Mouse (Mus musculus): Measurements from ENCODE around the gene Lmntd1. TPM values are rescaled to one million over a fixed set of nuclear protein-coding genes. Genes with fewer than 3 reads are reported as not detected.

Gene Lmntd1
- polyA plus RNA-seq, 1 experiment from 2014 or later = 3.0 TPM

GRCm38 (mm10) chr6:145378689-145379088 is 235.4 kb downstream of the Lmntd1 start:
- WGBS = 61% methylated on average over 4 of the region's 4 CpGs
- DNase-seq (ENCODE audit: low spot score) = no peak
- no peak overlapping the region for H3K27ac ChIP-seq
- no peaks in the 10 kb centered on the region for H3K36me3 ChIP-seq (ENCODE audit: insufficient read depth, low read length)
- H3K4me2 ChIP-seq (ENCODE audit: low read length) = no peak overlapping the region
- ATAC-seq (replicated peaks; ENCODE audit: low FRiP score, low read depth) = no peak
- H3K4me1 ChIP-seq (replicated peaks; ENCODE audit: insufficient read depth, low read length) = no peaks in the 10 kb centered on the region; the same call in 1 of the 2 replicates
- no peak for TF ChIP-seq CTCF (IDR thresholded peaks at IDR 0.05; ENCODE audit: low read depth)
- H3K9ac ChIP-seq (ENCODE audit: low read depth, low read length) = no peak overlapping the region
- no peaks in the 10 kb centered on the region for H3K9me3 ChIP-seq (replicated peaks; ENCODE audit: low read length)
- H3K4me3 ChIP-seq (replicated peaks; ENCODE audit: low read depth, low read length) = no peak overlapping the region
- no peaks in the 10 kb centered on the region for H3K27me3 ChIP-seq (ENCODE audit: insufficient read depth, low read length)

- no peak for TF ChIP-seq CTCF (IDR thresholded peaks at IDR 0.05; ENCODE audit: low read depth)
- H3K9ac ChIP-seq (ENCODE audit: low read depth, low read length) = no peak overlapping the region
- H3K4me1 ChIP-seq (replicated peaks; ENCODE audit: insufficient read depth, low read length) = peaks cover 3% of the 10 kb centered on the region; the same call in 1 of the 2 replicates
- no peaks in the 10 kb centered on the region for H3K36me3 ChIP-seq (ENCODE audit: insufficient read depth, low read length)
- 82% methylated on average over 2 of the region's 2 CpGs for WGBS
- DNase-seq (ENCODE audit: low spot score) (no peak), ATAC-seq (replicated peaks; ENCODE audit: low FRiP score, low read depth) (no peak)
- H3K27ac ChIP-seq = no peak overlapping the region
- H3K4me3 ChIP-seq (replicated peaks; ENCODE audit: low read depth, low read length) = no peak overlapping the region
- H3K9me3 ChIP-seq (replicated peaks; ENCODE audit: low read length) = no peaks in the 10 kb centered on the region
- H3K27me3 ChIP-seq (ENCODE audit: insufficient read depth, low read length) = no peaks in the 10 kb centered on the region
- H3K4me2 ChIP-seq (ENCODE audit: low read length) = no peak overlapping the region
Measured at GRCm38 (mm10) chr6:145374372-145374771, 239.7 kb downstream of the Lmntd1 start.

GRCm38 (mm10) chr6:145373712-145374221 is 240.4 kb downstream of the Lmntd1 start:
- DNase-seq (ENCODE audit: low spot score) = no peak
- Histone ChIP-seq H3K9me3 (replicated peaks; ENCODE audit: low read length) (no peaks in the 10 kb centered on the region), H3K4me3 (replicated peaks; ENCODE audit: low read depth, low read length) (no peak overlapping the region), H3K36me3 (ENCODE audit: insufficient read depth, low read length) (no peaks in the 10 kb centered on the region), H3K27me3 (ENCODE audit: insufficient read depth, low read length) (no peaks in the 10 kb centered on the region), H3K4me1 (replicated peaks; ENCODE audit: insufficient read depth, low read length) (peaks cover 3% of the 10 kb centered on the region; the same call in 1 of the 2 replicates), H3K4me2 (ENCODE audit: low read length) (no peak overlapping the region), H3K9ac (ENCODE audit: low read depth, low read length) (no peak overlapping the region), H3K27ac (no peak overlapping the region)
- peak; percentile 24; the same call in 1 of the 2 replicates for ATAC-seq (replicated peaks; ENCODE audit: low FRiP score, low read depth)
- WGBS = 17% methylated on average over 7 of the region's 7 CpGs
- TF ChIP-seq CTCF (IDR thresholded peaks at IDR 0.05; ENCODE audit: low read depth) = no peak

GRCm38 (mm10) chr6:145372066-145372465 is 242.1 kb downstream of the Lmntd1 start:
- DNase-seq (ENCODE audit: low spot score) (no peak), ATAC-seq (replicated peaks; ENCODE audit: low FRiP score, low read depth) (no peak)
- Histone ChIP-seq H3K4me3 (replicated peaks; ENCODE audit: low read depth, low read length) (no peak overlapping the region), H3K27me3 (ENCODE audit: insufficient read depth, low read length) (no peaks in the 10 kb centered on the region), H3K36me3 (ENCODE audit: insufficient read depth, low read length) (no peaks in the 10 kb centered on the region), H3K9me3 (replicated peaks; ENCODE audit: low read length) (no peaks in the 10 kb centered on the region), H3K4me1 (replicated peaks; ENCODE audit: insufficient read depth, low read length) (peaks cover 3% of the 10 kb centered on the region; the same call in 1 of the 2 replicates), H3K9ac (ENCODE audit: low read depth, low read length) (no peak overlapping the region), H3K4me2 (ENCODE audit: low read length) (no peak overlapping the region), H3K27ac (no peak overlapping the region)
- whole genome bisulfite sequencing = 42% methylated on average over 2 of the region's 2 CpGs
- peak; percentile 46 for TF ChIP-seq CTCF (IDR thresholded peaks at IDR 0.05; ENCODE audit: low read depth)

- no peak for ATAC-seq (replicated peaks; ENCODE audit: low FRiP score, low read depth)
- no peak for DNase-seq (ENCODE audit: low spot score)
Measured at GRCm38 (mm10) chr6:145371586-145371985, 242.5 kb downstream of the Lmntd1 start.

GRCm38 (mm10) chr6:145370302-145370701 is 243.8 kb downstream of the Lmntd1 start:
- Histone ChIP-seq H3K27me3 (ENCODE audit: insufficient read depth, low read length) (no peaks in the 10 kb centered on the region), H3K4me1 (replicated peaks; ENCODE audit: insufficient read depth, low read length) (peaks cover 3% of the 10 kb centered on the region; the same call in 1 of the 2 replicates), H3K4me3 (replicated peaks; ENCODE audit: low read depth, low read length) (no peak overlapping the region), H3K36me3 (ENCODE audit: insufficient read depth, low read length) (no peaks in the 10 kb centered on the region), H3K9ac (ENCODE audit: low read depth, low read length) (no peak overlapping the region), H3K27ac (no peak overlapping the region), H3K9me3 (replicated peaks; ENCODE audit: low read length) (no peaks in the 10 kb centered on the region), H3K4me2 (ENCODE audit: low read length) (no peak overlapping the region)
- DNase-seq (ENCODE audit: low spot score) (no peak), ATAC-seq (replicated peaks; ENCODE audit: low FRiP score, low read depth) (no peak)
- no peak for TF ChIP-seq CTCF (IDR thresholded peaks at IDR 0.05; ENCODE audit: low read depth)
- WGBS = 73% methylated on average over 3 of the region's 3 CpGs

More at GRCm38 (mm10) chr6:145371586-145371985, 242.5 kb downstream of the Lmntd1 start:
- Histone ChIP-seq H3K27me3 (ENCODE audit: insufficient read depth, low read length) (no peaks in the 10 kb centered on the region), H3K27ac (no peak overlapping the region), H3K4me1 (replicated peaks; ENCODE audit: insufficient read depth, low read length) (peaks cover 3% of the 10 kb centered on the region; the same call in 1 of the 2 replicates), H3K4me2 (ENCODE audit: low read length) (no peak overlapping the region), H3K9ac (ENCODE audit: low read depth, low read length) (no peak overlapping the region), H3K36me3 (ENCODE audit: insufficient read depth, low read length) (no peaks in the 10 kb centered on the region), H3K9me3 (replicated peaks; ENCODE audit: low read length) (no peaks in the 10 kb centered on the region), H3K4me3 (replicated peaks; ENCODE audit: low read depth, low read length) (no peak overlapping the region)
- 67% methylated on average over 4 of the region's 4 CpGs for WGBS
- TF ChIP-seq CTCF (IDR thresholded peaks at IDR 0.05; ENCODE audit: low read depth) = no peak

- 35% methylated on average over 4 of the region's 4 CpGs for WGBS
- ATAC-seq (replicated peaks; ENCODE audit: low FRiP score, low read depth) (no peak), DNase-seq (ENCODE audit: low spot score) (no peak)
- no peak overlapping the region for H3K4me2 ChIP-seq (ENCODE audit: low read length)
- TF ChIP-seq CTCF (IDR thresholded peaks at IDR 0.05; ENCODE audit: low read depth) = no peak
- no peaks in the 10 kb centered on the region for H3K36me3 ChIP-seq (ENCODE audit: insufficient read depth, low read length)
- H3K27ac ChIP-seq = no peak overlapping the region
- H3K9ac ChIP-seq (ENCODE audit: low read depth, low read length) = no peak overlapping the region
- H3K4me3 ChIP-seq (replicated peaks; ENCODE audit: low read depth, low read length) = no peak overlapping the region
- peaks cover 3% of the 10 kb centered on the region; the same call in 1 of the 2 replicates for H3K4me1 ChIP-seq (replicated peaks; ENCODE audit: insufficient read depth, low read length)
- no peaks in the 10 kb centered on the region for H3K27me3 ChIP-seq (ENCODE audit: insufficient read depth, low read length)
- H3K9me3 ChIP-seq (replicated peaks; ENCODE audit: low read length) = no peaks in the 10 kb centered on the region
Measured at GRCm38 (mm10) chr6:145369290-145369689, 244.8 kb downstream of the Lmntd1 start.
